Mouse (Mus musculus): Measurements from ENCODE around the gene Gm3248.
"Not testable (repeated sequence)": the region's sequence is repeated elsewhere in the genome, so short reads cannot be mapped to it uniquely, and the experiment has no call there.

Gene Gm3248

DNA sequence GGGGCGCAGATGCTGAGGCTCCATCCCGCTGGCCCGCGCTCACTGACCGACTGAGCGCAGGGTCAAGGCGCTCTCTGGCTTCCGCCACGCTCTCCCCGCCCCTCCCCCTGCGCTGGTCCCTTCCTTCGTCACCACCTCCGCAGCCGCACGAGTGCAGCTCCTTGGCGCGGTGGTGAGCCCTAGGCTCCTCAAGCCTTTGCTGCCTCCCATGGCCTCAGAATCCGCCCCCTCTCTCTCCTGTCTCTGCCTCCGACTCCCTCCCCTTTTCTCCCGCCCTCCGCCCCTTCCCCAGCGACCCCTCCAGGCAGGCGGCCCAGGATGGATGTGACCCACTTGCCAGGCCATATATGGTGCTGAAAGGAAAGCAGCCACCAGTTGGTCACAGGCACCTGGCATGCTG lies at the start of gene Gm3248:
Gene Gm3248 (minus strand): TSS at position 111 of the 400 bp plus-strand sequence.
- DNase-seq (ENCODE audit: low read depth): not testable (repeated sequence)

DNA sequence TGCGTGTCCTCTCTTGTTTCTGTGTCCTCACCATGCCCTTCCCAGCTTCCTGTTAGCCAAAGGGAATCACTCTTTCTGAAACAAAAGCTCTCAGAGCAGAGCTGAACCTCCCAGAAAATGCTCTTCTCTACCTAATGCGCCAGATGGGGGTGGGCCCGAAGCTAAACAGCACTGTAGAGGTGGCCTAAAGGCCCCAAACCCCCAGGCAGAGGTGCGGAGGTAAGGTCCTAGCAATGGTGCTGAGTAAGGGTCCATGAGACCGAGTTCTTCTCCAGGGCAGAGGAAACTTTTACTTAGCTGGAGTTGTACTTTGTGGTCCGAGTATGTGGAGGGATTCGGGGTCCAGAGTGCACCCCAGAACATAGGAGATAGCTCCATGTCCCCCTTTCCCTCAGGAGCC lies 25.6 kb upstream of the Gm3248 start:
- not testable (repeated sequence) for DNase-seq (ENCODE audit: low read depth)

DNA sequence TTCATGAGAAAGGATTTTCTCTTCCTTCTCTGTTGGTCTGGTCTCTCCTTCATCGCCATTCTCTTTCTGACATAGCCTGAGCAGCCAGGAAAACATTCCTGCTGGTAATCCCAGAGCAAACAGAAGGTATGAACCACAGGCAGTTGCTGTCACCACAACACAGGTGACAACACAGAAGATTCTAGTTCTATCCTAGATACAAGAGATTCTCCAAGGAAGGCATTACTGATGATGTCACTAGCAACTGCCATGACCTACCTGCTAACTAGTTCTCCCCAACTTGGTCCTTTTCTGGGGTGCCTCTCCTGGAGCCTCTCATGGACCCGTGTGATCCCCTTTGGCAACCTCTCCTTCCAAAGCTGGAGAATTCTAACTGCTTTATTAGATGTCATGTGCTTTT lies 17.5 kb upstream of the Gm3248 start, which contains the start of gene Gm3453:
Gene Gm3453 (minus strand): TSS at position 101 of the 400 bp plus-strand sequence.
- not testable (repeated sequence) for DNase-seq (ENCODE audit: low read depth)

DNA sequence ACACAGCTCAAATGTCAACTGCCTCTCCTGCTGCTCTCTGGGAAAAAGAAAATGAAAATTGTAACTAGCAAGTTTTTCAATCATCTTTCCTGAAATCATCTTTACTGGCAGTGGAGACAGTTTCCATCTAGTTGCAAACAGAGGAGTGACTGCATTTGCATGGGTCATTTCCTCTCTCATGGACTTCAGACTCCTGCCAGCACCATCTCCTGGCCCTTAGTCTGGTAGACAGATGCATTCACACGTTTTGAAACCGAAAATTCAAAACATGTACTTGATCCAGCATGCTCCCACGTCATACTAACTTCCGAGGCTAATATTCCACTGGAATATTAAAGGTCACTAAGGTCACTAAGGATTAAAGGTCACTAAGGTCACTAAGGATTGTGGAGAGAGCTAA lies 896 bp upstream of the Gm3248 start:
- DNase-seq (ENCODE audit: low read depth): not testable (repeated sequence)

DNA sequence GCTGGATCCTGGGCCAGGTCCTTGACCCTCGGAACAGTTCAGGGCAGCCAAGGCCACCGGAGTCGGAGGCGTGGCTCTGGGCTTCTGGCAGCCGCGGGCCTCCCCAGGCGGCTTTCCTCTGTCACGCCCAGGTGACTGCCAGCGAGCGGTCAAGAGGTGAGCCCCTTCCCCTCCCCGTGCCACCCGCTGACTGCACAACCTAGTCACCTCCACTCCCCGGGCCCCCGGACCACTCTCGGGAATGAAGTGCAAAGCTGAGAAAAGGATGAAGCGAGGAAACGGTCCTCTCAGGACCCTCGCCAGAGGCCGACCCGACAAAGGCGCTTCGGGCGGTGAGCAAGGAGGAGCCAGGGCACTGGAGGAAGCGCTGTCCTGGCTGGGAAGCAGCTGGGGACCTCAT lies 443 bp downstream of the Gm3248 start:
- DNase-seq (ENCODE audit: low read depth): not testable (repeated sequence)

DNA sequence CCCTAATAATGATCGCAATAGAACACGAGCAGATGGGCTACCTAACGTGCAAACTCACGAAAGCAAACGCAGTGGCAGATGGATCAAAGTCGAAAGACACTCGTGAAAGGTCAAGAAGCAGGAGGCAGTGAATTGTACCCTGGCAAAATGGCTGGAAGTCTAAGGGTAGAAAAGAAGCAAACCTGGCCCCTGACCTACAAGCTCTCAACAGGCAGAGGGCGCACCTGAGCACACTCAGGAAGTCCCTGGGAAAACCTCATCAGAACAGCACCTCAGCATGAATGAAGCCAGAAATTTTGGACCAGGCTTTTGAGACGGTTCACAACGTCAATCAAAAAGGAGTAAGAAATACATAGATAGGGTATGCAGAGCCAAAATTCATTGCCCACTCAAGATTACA lies 1.1 kb downstream of the Gm3248 start:
- not testable (repeated sequence) for DNase-seq (ENCODE audit: low read depth)

DNA sequence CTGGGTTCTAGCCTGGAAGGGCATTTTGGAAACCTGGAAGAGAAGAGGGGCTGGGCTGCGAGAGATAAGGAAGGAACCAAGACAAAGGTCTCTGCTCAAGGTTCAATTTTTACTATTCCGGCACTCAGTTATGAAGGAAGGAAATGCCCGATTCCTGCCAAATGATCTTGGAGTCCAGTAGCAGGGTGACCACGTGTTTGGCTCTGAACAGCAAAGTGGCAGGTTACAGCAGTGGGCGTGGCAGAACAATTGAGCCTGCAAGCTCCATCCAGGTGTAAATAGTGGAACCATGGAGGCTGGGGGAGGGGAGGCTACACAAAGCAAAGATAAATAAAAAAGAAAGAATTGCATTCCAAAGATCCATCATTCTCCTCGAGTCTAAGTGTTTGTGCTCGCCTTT lies 38.3 kb downstream of the Gm3248 start:
- not testable (repeated sequence) for DNase-seq (ENCODE audit: low read depth)

DNA sequence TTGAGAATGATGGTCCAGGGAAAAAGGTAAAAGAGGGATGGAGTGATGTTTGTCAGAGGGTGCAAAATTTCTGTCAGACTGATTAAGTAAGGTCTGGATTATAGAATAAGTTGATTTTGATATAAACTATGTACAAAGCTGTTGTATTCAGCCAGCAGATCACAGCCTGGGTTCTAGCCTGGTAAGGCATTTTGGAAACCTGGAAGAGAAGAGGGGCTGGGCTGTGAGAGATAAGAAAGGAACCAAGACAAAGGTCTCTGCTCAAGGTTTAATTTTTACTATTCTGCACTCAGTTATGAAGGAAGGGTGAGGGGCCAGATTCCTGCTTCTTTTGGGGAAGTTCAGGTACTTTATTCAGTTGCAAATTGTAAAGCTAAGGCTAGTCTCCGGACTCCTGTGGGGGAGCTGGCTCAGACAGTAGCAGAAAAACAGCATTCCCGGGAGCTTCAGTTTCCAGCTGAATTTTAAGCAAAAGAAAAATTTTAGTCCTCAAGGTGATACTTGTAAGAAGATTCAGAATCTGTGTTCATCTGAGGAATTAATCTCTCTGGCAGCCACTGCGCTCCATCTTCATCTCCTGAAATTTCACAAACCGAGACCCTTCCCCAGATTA lies 43.1 kb downstream of the Gm3248 start:
- DNase-seq (ENCODE audit: low read depth): not testable (repeated sequence)

DNA sequence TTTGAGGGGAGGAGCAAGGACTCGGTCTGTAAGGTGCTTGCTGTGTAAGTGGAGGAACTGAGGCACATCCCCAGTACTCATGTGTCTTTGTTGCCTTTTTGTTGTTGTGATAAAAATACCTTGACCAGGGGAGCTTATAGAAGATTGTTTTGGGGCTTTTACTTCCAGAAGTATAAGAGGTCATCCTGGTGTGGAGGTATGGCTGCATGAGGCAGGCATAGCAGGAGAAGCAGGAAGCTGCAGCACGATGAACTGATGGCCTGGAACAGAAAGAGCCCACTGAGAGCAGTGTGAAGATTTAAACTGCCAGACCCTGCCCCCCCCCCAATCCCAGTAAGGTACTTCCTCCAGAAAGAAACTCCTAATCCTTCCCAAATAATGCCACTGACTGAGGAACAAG lies 47.8 kb downstream of the Gm3248 start:
- DNase-seq (ENCODE audit: low read depth): not testable (repeated sequence)
